Mouse (Mus musculus) mature B cell (primary cell): ENCODE results near the gene Rprm.

Experiments used
- in situ Hi-C: fragments of 300-500 bp; cut with MboI; formaldehyde crosslinking; loops from 2 replicates; pipeline ENCODE4 v1.14.3; 2019

Rprm gene

GRCm38 (mm10) chr2:54085430-54086087, at the start of gene Rprm:
Gene Rprm (minus strand): TSS chr2:54085552.
- in situ Hi-C loops: loop anchor here (25.0 kb wide), 1 partner anchor 748 kb away; no protein-coding TSS in a partner anchor

GRCm38 (mm10) chr2:54119305-54119704, 34.0 kb upstream of the Rprm start:
- in situ Hi-C loops: no loop called here

GRCm38 (mm10) chr2:54118881-54119280, 33.5 kb upstream of the Rprm start:
- in situ Hi-C loops: no loop called here

GRCm38 (mm10) chr2:54111294-54111693, 25.9 kb upstream of the Rprm start:
- in situ Hi-C loops: no loop called here

GRCm38 (mm10) chr2:54106232-54106726, 20.9 kb upstream of the Rprm start:
- in situ Hi-C loops: no loop called here

- in situ Hi-C loops: loop anchor here (25.0 kb wide), 1 partner anchor 763 kb away; no protein-coding TSS in a partner anchor
Measured at GRCm38 (mm10) chr2:54099939-54100338, 14.6 kb upstream of the Rprm start.

GRCm38 (mm10) chr2:54092616-54093015, 7.3 kb upstream of the Rprm start:
- in situ Hi-C loops: loop anchor here (25.0 kb wide), 1 partner anchor 755 kb away; no protein-coding TSS in a partner anchor

- in situ Hi-C loops: loop anchor here (25.0 kb wide), 1 partner anchor 749 kb away; no protein-coding TSS in a partner anchor
Measured at GRCm38 (mm10) chr2:54086254-54086653, 902 bp upstream of the Rprm start.

GRCm38 (mm10) chr2:54084737-54085429, 469 bp downstream of the Rprm start:
- in situ Hi-C loops: loop anchor here (25.0 kb wide), 1 partner anchor 748 kb away; no protein-coding TSS in a partner anchor

- in situ Hi-C loops: loop anchor here (25.0 kb wide), 1 partner anchor 747 kb away; no protein-coding TSS in a partner anchor
Measured at GRCm38 (mm10) chr2:54083861-54084736, 1.3 kb downstream of the Rprm start.

- in situ Hi-C loops: loop anchor here (25.0 kb wide), 1 partner anchor 742 kb away; no protein-coding TSS in a partner anchor
Measured at GRCm38 (mm10) chr2:54078961-54079360, 6.4 kb downstream of the Rprm start.

- in situ Hi-C loops: no loop called here
Measured at GRCm38 (mm10) chr2:54071526-54071925, 13.8 kb downstream of the Rprm start.

GRCm38 (mm10) chr2:54062421-54062820, 22.9 kb downstream of the Rprm start:
- in situ Hi-C loops: no loop called here

- in situ Hi-C loops: no loop called here
Measured at GRCm38 (mm10) chr2:54061039-54061438, 24.3 kb downstream of the Rprm start.
